Mouse (Mus musculus) left cerebral cortex, adult 18-20 months (tissue): Measurements from ENCODE around the gene Zfp383. TPM values are rescaled to one million over a fixed set of nuclear protein-coding genes. Genes with fewer than 3 reads are reported as not detected.
"Not testable (repeated sequence)": the region's sequence is repeated elsewhere in the genome, so short reads cannot be mapped to it uniquely, and the experiment has no call there.

Experiments used
- DNase-seq, 2 experiments: peaks; one replicate each; pipeline ENCODE4 v3.0.0; 2021 to 2022; ENCODE audit warnings: low spot score in 2 of 2, mixed read lengths in 1 of 2
- microRNA-seq, 2 experiments: library from miRNA; unstranded; fragments of <30 nt; microRNA quantifications; one replicate each; pipeline ENCODE4 v1.2.0; 2021
- total RNA-seq, 2 experiments: library from RNA; stranded (reverse); gene quantifications; 2 replicates each; pipeline ENCODE4 v1.2.3; 2021

Gene Zfp383
- total RNA-seq, 2 experiments from 2014 or later, result 9.6 to 9.8 TPM

GRCm38 (mm10) chr7:29938856-29939255 is 30.8 kb downstream of the Zfp383 start:
- DNase-seq, result no peak

GRCm38 (mm10) chr7:29941027-29941426 is 33.0 kb downstream of the Zfp383 start:
- DNase-seq, result no peak

- DNase-seq, result no peak
Measured at GRCm38 (mm10) chr7:29942740-29943139, 34.7 kb downstream of the Zfp383 start.

GRCm38 (mm10) chr7:29943720-29944119 is 35.7 kb downstream of the Zfp383 start:
- no peak for DNase-seq

- DNase-seq, result no peak
Measured at GRCm38 (mm10) chr7:29944201-29944600, 36.2 kb downstream of the Zfp383 start.

GRCm38 (mm10) chr7:29953086-29953485 is 45.1 kb downstream of the Zfp383 start:
- no peak for DNase-seq

GRCm38 (mm10) chr7:29953513-29954401 is 45.7 kb downstream of the Zfp383 start, which contains the start of gene Zfp74:
Gene Zfp74, minus strand, starts transcription at chr7:29954089.
- DNase-seq, result peak; percentile 71 to 83

- DNase-seq, result no peak
Measured at GRCm38 (mm10) chr7:29954731-29955130, 46.7 kb downstream of the Zfp383 start.

- DNase-seq, result peak; percentile 24
Measured at GRCm38 (mm10) chr7:29956257-29956656, 48.2 kb downstream of the Zfp383 start.

- no peak for DNase-seq
Measured at GRCm38 (mm10) chr7:29958125-29958724, 50.2 kb downstream of the Zfp383 start.

- DNase-seq, result no peak
Measured at GRCm38 (mm10) chr7:29959004-29959403, 51.0 kb downstream of the Zfp383 start.

GRCm38 (mm10) chr7:29965115-29965810 is 57.2 kb downstream of the Zfp383 start:
- DNase-seq, result not testable (repeated sequence)

Small RNA genes within 50 kb of the gene (microRNA-seq; reads per million reads assigned to microRNA genes)
- 0.50 to 0.63 reads per million in 2 experiments for gene Mir7668

Other genes with a start within 250 kb of the Zfp383 start
- not detected for gene Catsperg2, start 181.2 kb upstream of the Zfp383 start, total RNA-seq
- gene Zfp84, start 139.7 kb upstream of the Zfp383 start, total RNA-seq, result 10 to 100 TPM; 17.8 to 18.4 TPM
- 10 to 100 TPM; 11.7 to 12.9 TPM for gene Zfp30, start 124.2 kb upstream of the Zfp383 start, total RNA-seq
- 10 to 100 TPM; 23.9 to 24.1 TPM for gene Zfp790, start 92.1 kb upstream of the Zfp383 start, total RNA-seq
- gene Zfp940, start 54.6 kb upstream of the Zfp383 start, total RNA-seq, result 10 to 100 TPM; 20.0 to 20.9 TPM
- gene Zfp420, start 48.2 kb upstream of the Zfp383 start, total RNA-seq, result 10 to 100 TPM; 17.6 to 18.9 TPM
- gene Zfp27, start 1.7 kb upstream of the Zfp383 start, total RNA-seq, result 10 to 100 TPM; 19.8 to 22.5 TPM
- 10 to 100 TPM; 14.9 to 18.5 TPM for gene Zfp74, start 45.9 kb downstream of the Zfp383 start, total RNA-seq
- gene Zfp568, start 75.7 kb downstream of the Zfp383 start, total RNA-seq, result 1 to 10 TPM; 4.5 to 4.7 TPM
- 1 to 10 TPM; 7.6 to 7.7 TPM for gene Zfp14, start 143.2 kb downstream of the Zfp383 start, total RNA-seq
- gene Zfp82, start 164.7 kb downstream of the Zfp383 start, total RNA-seq, result 1 to 10 TPM; 4.1 to 6.0 TPM
- gene Gm26920, start 182.2 kb downstream of the Zfp383 start, total RNA-seq, result 1 to 10 TPM in 1 of 2 experiments, not detected in 1; 1.5 TPM
- gene Zfp566, start 182.3 kb downstream of the Zfp383 start, total RNA-seq, result 1 to 10 TPM; 5.6 to 7.7 TPM
- gene Zfp260, start 186.6 kb downstream of the Zfp383 start, total RNA-seq, result 10 to 100 TPM; 64.8 to 75.6 TPM
- gene Zfp382, start 213.7 kb downstream of the Zfp383 start, total RNA-seq, result 10 to 100 TPM; 31.3 to 36.0 TPM